Mouse (Mus musculus) embryonic facial prominence, embryonic 14.5 days (tissue): ENCODE results near the gene Frmd4a. TPM values are rescaled to one million over a fixed set of nuclear protein-coding genes. Genes with fewer than 3 reads are reported as not detected.

ENCODE experiments used
- ATAC-seq: fragments of 200-750 bp; cut with Nextera tagmentation; 2 replicates; pipeline ENCODE4 v1.8.0; 2017; ENCODE audit warnings: low read depth, moderate number of reproducible peaks, moderate TSS enrichment
- DNase-seq: peaks from one replicate; pipeline ENCODE4 v3.0.0-alpha.2; 2015; ENCODE audit warnings: low spot score
- H3K27ac ChIP-seq: fragments of 300-500 bp; sonication (generic); replicated peaks from 2 replicates; pipeline ENCODE4 v1.5.1; 2014; ENCODE audit warnings: low read depth, mild to moderate bottlenecking, low read length, moderate library complexity
- H3K27me3 ChIP-seq: fragments of 300-500 bp; sonication (generic); replicated peaks from 2 replicates; pipeline ENCODE4 v1.6.1; 2014; ENCODE audit warnings: low read length; ENCODE audit not compliant: control insufficient read depth, insufficient read depth
- H3K36me3 ChIP-seq: fragments of 300-500 bp; sonication (generic); 2 replicates; pipeline ENCODE4 v1.6.1; 2014; ENCODE audit warnings: low read length, mixed read lengths; ENCODE audit not compliant: control insufficient read depth, insufficient read depth
- H3K4me1 ChIP-seq: fragments of 300-500 bp; sonication (generic); 2 replicates; pipeline ENCODE4 v1.6.1; 2014; ENCODE audit warnings: antibody characterized with exemption, low read length; ENCODE audit not compliant: control insufficient read depth, insufficient read depth
- H3K4me2 ChIP-seq: fragments of 300-500 bp; sonication (generic); 2 replicates; pipeline ENCODE4 v1.6.1; 2014; ENCODE audit warnings: low read depth, mild to moderate bottlenecking, low read length, moderate library complexity, mixed read lengths
- H3K4me3 ChIP-seq: fragments of 300-500 bp; sonication (generic); 2 replicates; pipeline ENCODE4 v1.5.1; 2014; ENCODE audit warnings: low read depth, mild to moderate bottlenecking, low read length
- H3K9ac ChIP-seq: fragments of 300-500 bp; sonication (generic); 2 replicates; pipeline ENCODE4 v1.6.1; 2014; ENCODE audit warnings: low read depth, mild to moderate bottlenecking, low read length, moderate library complexity, mixed read lengths
- H3K9me3 ChIP-seq: fragments of 300-500 bp; sonication (generic); 2 replicates; pipeline ENCODE4 v1.6.1; 2016; ENCODE audit warnings: low read length; ENCODE audit not compliant: control insufficient read depth
- WGBS: fragments of 180-500 bp; shearing (Covaris S2); extraction: QIAGEN DNeasy Blood & Tissue Kit; methylation state at CpG from one replicate; pipeline ENCODE4 v1.1.7; 2014; 5-methylcytosine and 5-hydroxymethylcytosine counted together
- polyA plus RNA-seq: library from polyadenylated mRNA; unstranded; fragments of >200 nt; fragmentation: Nextera tagmentation; extraction: Ambion mirVana; gene quantifications from 2 replicates; pipeline ENCODE4 v1.2.1, GENCODE M21; 2014

Frmd4a gene
- polyA plus RNA-seq, 1 experiment from 2014 or later: 27.2 TPM

DNA sequence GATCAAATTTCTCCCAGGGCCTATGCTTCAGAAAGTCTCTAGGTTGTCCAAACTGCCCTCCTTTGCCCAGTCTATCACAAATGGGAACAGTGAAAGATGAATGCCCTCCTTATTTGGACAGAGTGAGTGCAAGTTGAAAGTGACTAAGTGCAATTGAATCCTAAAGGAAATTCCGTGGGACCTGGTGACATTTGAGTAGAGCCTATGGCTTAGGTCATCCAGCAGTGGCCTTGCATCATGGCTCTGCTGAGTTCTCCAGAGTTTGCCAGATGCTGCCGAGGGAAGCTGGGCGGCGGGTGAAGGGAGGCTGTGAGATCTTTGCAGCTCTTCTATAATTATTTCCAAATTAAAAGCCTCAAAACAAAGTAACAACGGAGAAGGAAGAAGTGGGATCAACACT lies 459.8 kb downstream of the Frmd4a start:
- H3K4me3 ChIP-seq: no peak overlapping the region
- H3K27ac ChIP-seq: no peak overlapping the region
- DNase-seq (no peak), ATAC-seq (no peak)
- H3K36me3 ChIP-seq: peaks cover 5% of the 10 kb centered on the region; the same call in 1 of the 2 replicates
- 44% methylated on average over 5 of the region's 5 CpGs for WGBS
- H3K4me1 ChIP-seq: peaks cover 16% of the 10 kb centered on the region
- no peaks in the 10 kb centered on the region for H3K27me3 ChIP-seq
- H3K9me3 ChIP-seq: no peaks in the 10 kb centered on the region
- H3K9ac ChIP-seq: no peak overlapping the region
- no peak overlapping the region for H3K4me2 ChIP-seq

DNA sequence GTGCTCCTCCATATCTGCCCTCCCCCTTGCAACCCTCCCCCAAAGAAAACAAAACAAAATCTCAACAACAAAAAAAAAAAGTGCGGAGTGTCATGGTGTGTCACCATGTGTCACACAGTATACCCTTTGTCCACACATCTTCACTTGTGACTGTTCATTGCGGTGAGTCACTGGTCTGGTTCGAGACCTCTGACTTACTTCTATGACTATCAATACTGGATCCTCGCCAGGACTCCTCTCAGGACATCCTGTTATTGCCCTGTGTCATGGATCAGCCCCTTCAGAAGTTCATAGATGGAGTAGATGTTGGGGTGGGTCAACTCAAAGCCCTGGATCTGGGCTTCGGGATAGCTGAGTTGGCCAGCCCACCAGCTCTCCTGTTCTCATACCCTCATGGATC lies 462.7 kb downstream of the Frmd4a start:
- 81% methylated on average over 5 of the region's 5 CpGs for WGBS
- H3K4me2 ChIP-seq: no peak overlapping the region
- no peak overlapping the region for H3K9ac ChIP-seq
- no peaks in the 10 kb centered on the region for H3K9me3 ChIP-seq
- no peak for DNase-seq
- ATAC-seq: peak; percentile 6; the same call in 1 of the 2 replicates
- peaks cover 6% of the 10 kb centered on the region; the same call in 1 of the 2 replicates for H3K36me3 ChIP-seq
- no peaks in the 10 kb centered on the region for H3K4me1 ChIP-seq
- no peak overlapping the region for H3K27ac ChIP-seq
- H3K4me3 ChIP-seq: no peak overlapping the region
- no peaks in the 10 kb centered on the region for H3K27me3 ChIP-seq

DNA sequence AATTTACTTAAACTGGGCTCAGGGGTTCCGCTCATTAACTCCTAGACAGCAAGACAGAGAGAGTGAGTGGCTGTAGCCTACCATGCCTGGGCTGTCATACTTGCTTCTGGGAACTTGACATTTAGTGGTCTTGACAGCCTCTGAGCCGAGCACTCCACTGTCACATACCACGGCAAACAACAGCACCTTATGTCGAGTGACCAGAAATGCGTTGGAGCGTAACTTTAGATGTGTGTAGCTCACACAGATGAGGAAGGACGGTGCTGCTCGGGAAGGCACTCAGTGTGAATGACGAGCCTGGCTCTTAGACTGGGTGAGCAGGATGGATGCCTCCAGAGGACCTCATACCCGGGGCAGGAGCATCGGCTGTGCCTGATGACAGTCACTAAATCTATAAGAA lies 463.6 kb downstream of the Frmd4a start:
- H3K4me1 ChIP-seq: no peaks in the 10 kb centered on the region
- H3K27ac ChIP-seq: no peak overlapping the region
- WGBS: 59% methylated on average over 11 of the region's 11 CpGs
- DNase-seq: peak; percentile 54
- no peaks in the 10 kb centered on the region for H3K27me3 ChIP-seq
- peak; percentile 67 for ATAC-seq
- no peak overlapping the region for H3K9ac ChIP-seq
- H3K9me3 ChIP-seq: no peaks in the 10 kb centered on the region
- H3K36me3 ChIP-seq: 0 out of 2 replicates have a peak, but pooled peaks cover 9% of the 10 kb centered on the region
- H3K4me2 ChIP-seq: no peak overlapping the region
- no peak overlapping the region for H3K4me3 ChIP-seq

DNA sequence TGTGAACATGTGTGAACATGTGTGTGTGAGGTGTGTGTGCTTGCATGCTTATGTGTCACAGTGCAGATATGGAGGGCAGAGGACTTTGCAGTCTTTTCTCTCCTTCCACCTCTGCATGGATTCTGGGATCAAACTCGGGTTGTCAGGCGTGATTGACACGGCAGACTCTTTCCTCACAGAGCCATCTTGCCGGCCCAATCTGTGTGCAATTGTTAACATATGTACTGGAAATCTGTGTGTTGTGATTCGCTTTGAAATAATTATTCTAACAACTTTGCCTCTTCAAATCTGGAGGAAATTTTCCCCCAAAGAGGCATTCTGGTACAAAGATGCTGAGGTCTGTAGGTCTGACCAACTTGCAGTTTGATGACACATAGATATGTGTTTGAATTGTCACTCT lies 468.7 kb downstream of the Frmd4a start:
- no peaks in the 10 kb centered on the region for H3K27me3 ChIP-seq
- peaks cover 14% of the 10 kb centered on the region; the same call in 1 of the 2 replicates for H3K36me3 ChIP-seq
- DNase-seq: no peak
- no peak overlapping the region for H3K4me3 ChIP-seq
- peaks cover 8% of the 10 kb centered on the region for H3K4me1 ChIP-seq
- no peak for ATAC-seq
- H3K4me2 ChIP-seq: no peak overlapping the region
- no peak overlapping the region for H3K27ac ChIP-seq
- WGBS: 53% methylated on average over 5 of the region's 5 CpGs
- H3K9me3 ChIP-seq: no peaks in the 10 kb centered on the region
- no peak overlapping the region for H3K9ac ChIP-seq

DNA sequence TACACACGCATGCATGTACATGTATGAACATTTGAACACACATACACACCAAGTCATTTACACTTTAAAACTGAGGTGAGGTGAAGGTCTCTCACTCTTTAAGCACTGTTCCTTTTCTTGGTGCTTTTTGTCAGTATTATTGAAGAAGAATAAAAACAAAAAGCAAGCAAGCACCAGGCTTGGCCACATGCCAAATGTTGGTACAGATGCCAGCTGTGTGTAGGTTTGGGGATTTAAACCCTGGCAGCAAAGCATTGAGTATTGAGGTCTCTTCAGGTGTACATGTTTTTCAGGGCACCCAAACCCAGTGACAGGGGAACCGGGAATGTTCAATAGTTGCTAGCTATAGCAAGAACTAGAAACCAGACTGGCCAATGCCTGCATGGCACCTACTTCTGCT lies 469.8 kb downstream of the Frmd4a start:
- Histone ChIP-seq H3K4me3 (no peak overlapping the region), H3K36me3 (peaks cover 14% of the 10 kb centered on the region; the same call in 1 of the 2 replicates), H3K9me3 (no peaks in the 10 kb centered on the region), H3K9ac (no peak overlapping the region), H3K4me1 (peaks cover 17% of the 10 kb centered on the region), H3K27ac (no peak overlapping the region), H3K27me3 (no peaks in the 10 kb centered on the region), H3K4me2 (no peak overlapping the region)
- WGBS: 84% methylated on average over 2 of the region's 2 CpGs
- ATAC-seq (no peak), DNase-seq (no peak)

DNA sequence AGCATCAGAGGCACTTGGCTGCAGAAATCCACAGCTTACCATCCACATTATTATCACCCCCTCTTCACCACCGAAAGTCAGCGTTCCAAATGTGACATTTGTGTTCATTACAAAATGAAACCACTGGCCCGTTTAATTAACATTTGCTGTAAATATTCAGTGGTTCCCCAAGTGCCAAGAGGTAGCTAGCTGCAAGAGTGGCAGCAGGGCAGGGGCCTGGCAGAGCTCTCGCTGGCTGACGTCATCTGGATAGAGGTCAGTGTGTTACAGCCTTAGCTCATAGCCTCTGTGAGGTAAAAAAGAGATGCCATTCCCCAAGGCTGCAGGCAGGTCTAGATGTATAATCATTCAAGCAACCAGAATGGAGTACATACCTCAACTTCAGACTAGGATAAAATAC lies 473.3 kb downstream of the Frmd4a start:
- peaks cover 21% of the 10 kb centered on the region for H3K4me1 ChIP-seq
- no peak overlapping the region for H3K9ac ChIP-seq
- no peak overlapping the region for H3K4me2 ChIP-seq
- H3K36me3 ChIP-seq: peaks cover 11% of the 10 kb centered on the region; the same call in 1 of the 2 replicates
- no peaks in the 10 kb centered on the region for H3K9me3 ChIP-seq
- DNase-seq (no peak), ATAC-seq (no peak)
- H3K27ac ChIP-seq: no peak overlapping the region
- H3K27me3 ChIP-seq: no peaks in the 10 kb centered on the region
- H3K4me3 ChIP-seq: no peak overlapping the region
- 73% methylated on average over 5 of the region's 5 CpGs for WGBS

DNA sequence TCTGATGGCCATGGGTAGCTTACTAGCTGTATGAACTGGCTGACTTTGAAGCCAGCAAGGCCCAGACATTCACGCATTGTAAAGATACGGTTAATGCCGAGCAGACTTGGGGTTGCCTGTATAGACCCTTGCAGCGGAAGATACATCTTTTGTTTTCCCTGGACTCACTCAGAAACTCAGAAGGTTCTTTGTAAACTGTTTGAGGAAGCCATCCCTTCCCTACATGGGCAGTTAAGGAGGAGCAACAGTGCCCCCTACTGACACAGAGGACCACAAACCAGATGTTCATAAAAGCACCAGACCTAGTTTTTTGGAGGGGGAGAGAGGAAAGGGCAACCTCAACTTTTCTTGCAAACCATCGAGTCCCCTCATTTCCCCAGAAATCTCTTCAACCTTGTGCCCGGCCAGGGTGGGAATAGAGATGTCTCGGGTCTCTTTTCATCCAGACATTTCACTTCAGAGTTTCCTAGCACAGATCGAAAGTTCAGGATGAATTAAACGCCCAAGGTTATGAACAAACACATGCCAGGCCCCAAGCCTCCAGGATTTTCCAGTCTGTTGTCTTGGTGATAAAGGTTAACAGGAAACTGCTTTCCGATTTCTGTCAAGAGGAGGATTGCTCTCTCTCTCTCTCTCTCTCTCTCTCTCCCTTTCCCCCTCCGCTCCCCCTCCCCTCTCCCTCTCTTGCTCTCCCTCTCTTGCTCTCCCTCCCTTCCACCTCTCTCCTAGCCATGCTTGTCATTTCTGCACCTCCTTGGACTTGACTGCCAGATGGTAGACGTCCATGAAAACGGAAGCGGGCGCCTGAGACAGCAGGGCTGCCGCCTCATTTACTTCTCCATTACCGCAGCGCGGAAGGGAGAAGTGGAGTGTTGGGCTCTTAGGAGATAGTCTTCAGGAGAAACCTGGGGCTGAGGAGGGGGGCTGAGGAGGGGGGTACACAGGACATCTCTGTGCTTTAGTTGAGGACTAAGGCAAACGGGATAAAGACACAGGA lies 475.3 kb downstream of the Frmd4a start:
- Histone ChIP-seq H3K9me3 (no peaks in the 10 kb centered on the region), H3K9ac (0 out of 2 replicates have a peak overlapping the region, but pooled peaks have one; percentile 11), H3K4me2 (no peak overlapping the region), H3K36me3 (peaks cover 25% of the 10 kb centered on the region; the same call in 1 of the 2 replicates), H3K4me3 (no peak overlapping the region), H3K27me3 (no peaks in the 10 kb centered on the region), H3K4me1 (peaks cover 21% of the 10 kb centered on the region), H3K27ac (peak overlapping the region; percentile 66)
- peak; percentile 74 for ATAC-seq
- peak; percentile 93 for DNase-seq
- WGBS: 39% methylated on average over 20 of the region's 20 CpGs

DNA sequence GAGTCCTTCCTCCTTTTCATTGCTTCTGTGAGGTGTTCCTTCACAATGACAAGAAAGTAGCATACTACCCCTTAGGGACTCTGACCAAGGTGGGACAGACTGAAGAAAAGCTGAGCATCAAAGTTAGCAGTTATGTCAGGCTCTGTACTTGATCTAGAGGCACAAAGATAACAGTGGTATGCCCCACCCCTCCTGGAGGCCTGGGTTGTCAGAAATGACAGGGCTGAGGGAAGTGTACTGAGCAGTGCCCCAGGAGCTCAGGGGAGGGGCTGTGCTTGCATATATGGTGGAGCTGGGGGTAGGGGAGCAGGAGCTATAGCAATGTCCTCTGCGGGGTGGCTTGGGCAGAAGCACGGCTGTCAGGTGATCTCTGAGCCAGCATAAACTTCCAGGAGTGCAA lies 477.0 kb downstream of the Frmd4a start:
- H3K27ac ChIP-seq: no peak overlapping the region
- no peak for ATAC-seq
- WGBS: 65% methylated on average over 2 of the region's 2 CpGs

More for the DNA sequence above, 477.0 kb downstream of the Frmd4a start:
- Histone ChIP-seq H3K4me1 (peaks cover 21% of the 10 kb centered on the region), H3K9ac (no peak overlapping the region), H3K4me2 (no peak overlapping the region), H3K27me3 (no peaks in the 10 kb centered on the region), H3K4me3 (no peak overlapping the region), H3K9me3 (no peaks in the 10 kb centered on the region), H3K36me3 (peaks cover 28% of the 10 kb centered on the region; the same call in 1 of the 2 replicates)
- no peak for DNase-seq
